ENCODE assay signal across 16 mouse cellular contexts in the genomic region with DNA sequence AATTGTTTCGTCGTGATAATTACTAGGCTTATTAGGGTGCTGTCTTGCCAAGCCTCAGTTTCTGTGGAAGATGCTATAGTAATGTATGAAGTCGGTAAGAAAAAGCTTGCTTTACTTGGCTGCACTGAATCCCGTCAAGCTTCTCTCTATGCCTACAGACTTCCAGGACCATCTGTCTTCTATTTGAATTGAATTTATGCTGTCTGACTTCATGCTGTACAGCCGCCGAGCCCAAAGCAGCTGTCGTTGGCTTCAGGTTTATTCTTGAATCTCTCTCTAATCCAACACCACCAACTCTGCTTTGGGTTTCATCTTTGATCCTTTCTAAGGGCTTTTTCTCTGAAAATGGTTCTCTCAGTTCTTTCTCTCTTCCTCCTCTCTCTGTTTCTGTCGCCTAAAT.
A peak's percentile ranks its signal among the peaks of the same experiment; 100 is the strongest.
DNase-seq lines count a peak whose midpoint lies in the region; ATAC-seq lines count a peak whose summit lies in the region.
"Had no signal": no experiment of that assay in that cellular context is flagged by ENCODE, and none has a peak within 500 bp of the region (broad histone marks: within the 10 kb centered on the region; RNA-seq: fewer than 3 reads in every experiment).

No protein-coding gene starts in this region.

- no peaks in the 10 kb centered on the region for H3K4me1 ChIP-seq in midbrain, embryonic 11.5 days (ENCODE audit: control insufficient read depth, insufficient read depth, low read length)
- H3K4me1 ChIP-seq in midbrain, embryonic 16.5 days (ENCODE audit: control insufficient read depth, insufficient read depth, low read length) = no peaks in the 10 kb centered on the region
- H3K4me1 ChIP-seq in hindbrain, embryonic 13.5 days (replicated peaks) = no peaks in the 10 kb centered on the region
- H3K4me1 ChIP-seq: hindbrain, embryonic 15.5 days; midbrain, embryonic 10.5 days; neural tube, embryonic 13.5 days; stomach, embryonic 15.5 days had no signal

- no peak overlapping the region for H3K4me3 ChIP-seq in midbrain, embryonic 11.5 days (ENCODE audit: low read depth, low read length)
- no peak overlapping the region for H3K4me3 ChIP-seq in midbrain, embryonic 16.5 days (ENCODE audit: low read depth, low read length)
- H3K4me3 ChIP-seq in hindbrain, embryonic 13.5 days = no peak overlapping the region
- H3K4me3 ChIP-seq: hindbrain, embryonic 15.5 days; midbrain, embryonic 10.5 days; neural tube, embryonic 13.5 days; stomach, embryonic 15.5 days had no signal

- intact Hi-C loops in left cerebral cortex, postnatal 14 days (cut with DNase I) = no loop called here

- H3K27me3 ChIP-seq in midbrain, embryonic 11.5 days (ENCODE audit: control insufficient read depth, insufficient read depth, low read length) = no peaks in the 10 kb centered on the region
- no peaks in the 10 kb centered on the region for H3K27me3 ChIP-seq in midbrain, embryonic 16.5 days (ENCODE audit: control insufficient read depth, insufficient read depth, low read depth, low read length)
- H3K27me3 ChIP-seq in hindbrain, embryonic 13.5 days = no peaks in the 10 kb centered on the region
- H3K27me3 ChIP-seq: hindbrain, embryonic 15.5 days; neural tube, embryonic 13.5 days; stomach, embryonic 15.5 days had no signal

- H3K27ac ChIP-seq in midbrain, embryonic 11.5 days (ENCODE audit: low read depth, low read length) = no peak overlapping the region
- no peak overlapping the region for H3K27ac ChIP-seq in midbrain, embryonic 16.5 days (ENCODE audit: low read length)
- H3K27ac ChIP-seq in hindbrain, embryonic 13.5 days = no peak overlapping the region
- H3K27ac ChIP-seq: hindbrain, embryonic 15.5 days; kidney, postnatal 0 days; midbrain, embryonic 10.5 days; neural tube, embryonic 13.5 days; stomach, embryonic 15.5 days had no signal

- H3K36me3 ChIP-seq in midbrain, embryonic 11.5 days (ENCODE audit: control insufficient read depth, insufficient read depth, low read length) = no peaks in the 10 kb centered on the region
- H3K36me3 ChIP-seq in midbrain, embryonic 16.5 days (ENCODE audit: control insufficient read depth, insufficient read depth, low read length) = no peaks in the 10 kb centered on the region
- H3K36me3 ChIP-seq in hindbrain, embryonic 13.5 days = no peaks in the 10 kb centered on the region
- H3K36me3 ChIP-seq: hindbrain, embryonic 15.5 days; midbrain, embryonic 10.5 days; neural tube, embryonic 13.5 days; stomach, embryonic 15.5 days had no signal

- H3K9me3 ChIP-seq in midbrain, embryonic 11.5 days (ENCODE audit: control insufficient read depth, low read length) = no peaks in the 10 kb centered on the region
- 0 out of 2 replicates have a peak, but pooled peaks cover 3% of the 10 kb centered on the region for H3K9me3 ChIP-seq in midbrain, embryonic 16.5 days (replicated peaks; ENCODE audit: control insufficient read depth, low read length, poor library complexity, severe bottlenecking)
- no peaks in the 10 kb centered on the region for H3K9me3 ChIP-seq in hindbrain, embryonic 13.5 days
- H3K9me3 ChIP-seq: hindbrain, embryonic 15.5 days; midbrain, embryonic 10.5 days; stomach, embryonic 15.5 days had no signal

- H3K4me2 ChIP-seq in midbrain, embryonic 11.5 days = no peak overlapping the region
- no peak overlapping the region for H3K4me2 ChIP-seq in midbrain, embryonic 16.5 days (ENCODE audit: low read length)
- no peak overlapping the region for H3K4me2 ChIP-seq in hindbrain, embryonic 13.5 days
- H3K4me2 ChIP-seq: hindbrain, embryonic 15.5 days; neural tube, embryonic 13.5 days; stomach, embryonic 15.5 days had no signal

- no peak overlapping the region for H3K9ac ChIP-seq in midbrain, embryonic 11.5 days (ENCODE audit: low read length)
- H3K9ac ChIP-seq in midbrain, embryonic 16.5 days (ENCODE audit: low read depth, low read length) = no peak overlapping the region
- H3K9ac ChIP-seq in hindbrain, embryonic 13.5 days = no peak overlapping the region
- H3K9ac ChIP-seq: hindbrain, embryonic 15.5 days; neural tube, embryonic 13.5 days; stomach, embryonic 15.5 days had no signal

- no peak for ATAC-seq in midbrain, embryonic 11.5 days (ENCODE audit: low FRiP score)
- ATAC-seq in midbrain, embryonic 16.5 days = no peak
- no peak for ATAC-seq in hindbrain, embryonic 13.5 days (ENCODE audit: low FRiP score)
- ATAC-seq: lung, postnatal 0 days had no signal

- WGBS in midbrain, embryonic 11.5 days = 83% methylated on average over 8 of the region's 8 CpGs
- WGBS in midbrain, embryonic 16.5 days = 80% methylated on average over 8 of the region's 8 CpGs
- WGBS in hindbrain, embryonic 13.5 days = 80% methylated on average over 8 of the region's 8 CpGs

- peak; percentile 51 to 60 for DNase-seq in cerebellum, postnatal 10 days
- DNase-seq in cerebellum, adult 18-20 months = no peak
- peak; percentile 73 for DNase-seq in midbrain, embryonic 11.5 days (ENCODE audit: low spot score, missing footprints)
- peak; percentile 66 to 85 for DNase-seq in left cerebral cortex, postnatal 14 days (ENCODE audit: low spot score in 2 of 2)
- DNase-seq in right cerebral cortex, postnatal 4 days = peak; percentile 25
- no peak for DNase-seq in adrenal gland, postnatal 25 days
- DNase-seq: embryo, embryonic 11 days; thymus, postnatal 36 days had no signal

Comparison
In these comparisons a context has a peak if more than half of its experiments do, and no peak if none do; other contexts are left out.
1. DNase-seq: peak in cerebellum, postnatal 10 days (2 of 2), midbrain, embryonic 11.5 days (single experiment), left cerebral cortex, postnatal 14 days (2 of 2) and right cerebral cortex, postnatal 4 days (single experiment); none in cerebellum, adult 18-20 months (0 of 2) and adrenal gland, postnatal 25 days (single experiment).